Mouse (Mus musculus): ENCODE results near the gene 1110008P14Rik. TPM values are rescaled to one million over a fixed set of nuclear protein-coding genes. Genes with fewer than 3 reads are reported as not detected.

The 1110008P14Rik gene
- polyA plus RNA-seq, 1 experiment from 2014 or later = 61.1 TPM

DNA sequence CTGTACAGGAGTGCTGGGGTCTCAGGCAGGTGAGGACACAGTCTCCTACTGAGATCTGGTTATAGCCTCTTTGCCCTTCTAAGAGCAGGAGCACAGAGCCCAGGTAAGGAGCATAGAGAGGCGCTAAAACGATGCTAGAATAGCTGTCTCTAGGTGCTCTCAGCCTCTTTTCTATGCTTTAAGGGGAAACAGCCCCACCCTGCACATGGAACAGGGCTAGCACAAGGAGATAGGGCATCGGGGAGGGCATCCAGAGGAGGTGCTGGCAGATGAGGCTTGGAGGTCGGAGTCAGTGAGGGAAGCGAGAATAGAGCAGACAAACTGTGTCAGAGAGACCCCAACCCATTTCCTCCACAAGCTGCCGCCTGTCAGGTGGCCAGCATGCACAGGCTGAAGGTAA is 34.7 kb downstream of the 1110008P14Rik start:
- no peaks in the 10 kb centered on the region for H3K9me3 ChIP-seq
- H3K4me1 ChIP-seq = peaks cover 29% of the 10 kb centered on the region
- no peak overlapping the region for H3K9ac ChIP-seq (replicated peaks)
- H3K27me3 ChIP-seq = peaks cover 27% of the 10 kb centered on the region
- 81% methylated on average over 6 of the region's 6 CpGs for WGBS
- H3K36me3 ChIP-seq = no peaks in the 10 kb centered on the region
- no peak overlapping the region for H3K4me3 ChIP-seq
- H3K27ac ChIP-seq (replicated peaks) = no peak overlapping the region
- H3K4me2 ChIP-seq (replicated peaks) = no peak overlapping the region
- no peak for ATAC-seq (ENCODE audit: low FRiP score, low read depth)

GRCm38 (mm10) chr2:32344598-32345321 is 37.0 kb downstream of the 1110008P14Rik start:
- Histone ChIP-seq H3K9ac (replicated peaks) (no peak overlapping the region), H3K36me3 (no peaks in the 10 kb centered on the region), H3K4me1 (peaks cover 12% of the 10 kb centered on the region), H3K4me3 (no peak overlapping the region), H3K27me3 (0 out of 2 replicates have a peak, but pooled peaks cover 8% of the 10 kb centered on the region), H3K9me3 (no peaks in the 10 kb centered on the region), H3K4me2 (replicated peaks) (no peak overlapping the region), H3K27ac (replicated peaks) (no peak overlapping the region)
- ATAC-seq (ENCODE audit: low FRiP score, low read depth) = no peak
- 64% methylated on average over 14 of the region's 14 CpGs for whole genome bisulfite sequencing

DNA sequence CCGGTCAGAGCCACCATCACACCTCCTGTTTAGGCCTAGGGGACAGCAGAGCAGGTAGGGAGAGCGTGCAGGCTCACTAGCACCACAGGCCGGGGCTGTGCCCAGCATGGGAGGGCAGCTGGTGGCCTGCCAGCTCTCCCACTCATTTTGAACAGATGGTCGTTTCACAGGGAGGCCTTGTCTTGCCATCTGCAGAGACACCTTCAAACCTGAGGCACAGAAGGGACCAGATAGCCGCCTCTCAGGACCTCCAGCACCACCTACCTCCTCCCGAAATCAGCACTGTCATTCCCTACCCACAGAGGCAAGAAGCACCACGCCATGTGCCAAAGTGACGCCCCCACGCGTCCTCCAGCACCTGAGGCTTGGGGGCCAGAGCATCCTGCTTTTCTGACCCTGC is 37.7 kb downstream of the 1110008P14Rik start:
- H3K27me3 ChIP-seq = 0 out of 2 replicates have a peak, but pooled peaks cover 5% of the 10 kb centered on the region
- no peak overlapping the region for H3K4me2 ChIP-seq (replicated peaks)
- no peaks in the 10 kb centered on the region for H3K36me3 ChIP-seq
- H3K4me3 ChIP-seq = no peak overlapping the region
- no peaks in the 10 kb centered on the region for H3K9me3 ChIP-seq
- 86% methylated on average over 10 of the region's 10 CpGs for WGBS
- H3K4me1 ChIP-seq = peaks cover 10% of the 10 kb centered on the region
- no peak overlapping the region for H3K27ac ChIP-seq (replicated peaks)
- 0 out of 2 replicates have a peak overlapping the region, but pooled peaks have one; percentile 4 for H3K9ac ChIP-seq (replicated peaks)
- ATAC-seq (ENCODE audit: low FRiP score, low read depth) = no peak

DNA sequence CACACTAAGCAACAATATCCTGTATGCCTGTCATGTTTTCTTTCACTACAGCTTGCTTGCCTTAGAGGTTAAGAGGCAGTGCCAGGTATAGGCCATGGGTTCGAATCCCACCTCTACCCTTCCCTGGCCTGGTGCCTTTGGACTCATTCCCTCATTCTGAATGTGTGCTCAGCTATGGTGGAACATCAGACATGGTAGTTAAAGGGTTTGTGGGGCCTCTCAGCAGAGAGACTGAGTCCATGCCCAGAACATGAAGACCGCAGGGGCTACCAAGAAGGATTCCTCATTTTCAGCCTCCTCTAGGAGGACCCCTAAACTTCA is 38.4 kb downstream of the 1110008P14Rik start:
- Histone ChIP-seq H3K27me3 (0 out of 2 replicates have a peak, but pooled peaks cover 3% of the 10 kb centered on the region), H3K9me3 (no peaks in the 10 kb centered on the region), H3K9ac (replicated peaks) (no peak overlapping the region), H3K36me3 (no peaks in the 10 kb centered on the region), H3K4me2 (replicated peaks) (no peak overlapping the region), H3K27ac (replicated peaks) (no peak overlapping the region), H3K4me3 (no peak overlapping the region), H3K4me1 (peaks cover 10% of the 10 kb centered on the region)
- WGBS = 95% methylated on average over 2 of the region's 2 CpGs
- no peak for ATAC-seq (ENCODE audit: low FRiP score, low read depth)

DNA sequence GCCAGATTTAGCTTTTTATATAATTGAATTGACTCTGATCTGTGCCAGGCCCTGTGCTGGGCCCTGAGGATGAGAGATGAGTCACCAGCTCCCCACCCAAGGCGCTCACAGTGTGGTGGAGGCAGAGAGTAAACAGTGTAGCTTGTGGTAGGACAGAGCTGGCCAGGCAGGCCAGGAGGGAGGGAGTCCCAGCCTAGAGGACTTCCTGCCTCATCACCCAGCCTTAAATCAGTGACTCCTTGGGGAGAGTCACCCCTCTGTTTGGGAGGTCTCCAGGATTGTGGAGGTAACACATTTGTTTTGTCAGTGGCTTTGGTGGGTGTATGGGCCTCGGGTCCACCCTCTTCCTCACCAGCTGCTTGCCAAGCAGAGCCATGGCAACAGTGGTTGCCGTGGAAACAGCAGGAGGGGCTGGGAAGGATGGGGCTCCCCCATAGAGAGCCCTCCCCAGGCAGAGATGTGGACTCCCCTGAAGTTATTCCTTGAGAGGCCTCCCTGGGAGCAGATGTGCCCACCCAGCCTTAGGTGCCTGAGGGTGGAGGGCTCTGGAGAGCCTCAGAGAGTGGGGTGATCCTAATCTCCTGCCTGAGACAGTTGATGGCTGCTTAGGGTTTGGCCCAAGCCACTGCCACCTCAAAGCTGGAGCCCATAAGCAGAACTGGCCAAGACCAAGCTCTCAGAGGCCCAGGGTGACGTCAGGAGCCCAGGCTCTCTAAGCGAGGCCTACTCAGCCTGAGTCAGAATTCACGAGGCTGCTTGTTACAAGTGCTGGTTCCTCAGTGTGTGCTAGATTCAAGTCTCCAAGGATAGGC is 39.0 kb downstream of the 1110008P14Rik start:
- H3K9me3 ChIP-seq = no peaks in the 10 kb centered on the region
- no peaks in the 10 kb centered on the region for H3K27me3 ChIP-seq
- WGBS = 70% methylated on average over 6 of the region's 6 CpGs
- ATAC-seq (ENCODE audit: low FRiP score, low read depth) = no peak
- H3K4me3 ChIP-seq = no peak overlapping the region
- no peak overlapping the region for H3K4me2 ChIP-seq (replicated peaks)
- H3K27ac ChIP-seq (replicated peaks) = 0 out of 2 replicates have a peak overlapping the region, but pooled peaks have one; percentile 30
- H3K4me1 ChIP-seq = peaks cover 10% of the 10 kb centered on the region
- H3K9ac ChIP-seq (replicated peaks) = 0 out of 2 replicates have a peak overlapping the region, but pooled peaks have one; percentile 11
- no peaks in the 10 kb centered on the region for H3K36me3 ChIP-seq

GRCm38 (mm10) chr2:32342039-32342438 is 39.7 kb downstream of the 1110008P14Rik start:
- Histone ChIP-seq H3K27me3 (peaks cover 1% of the 10 kb centered on the region; the same call in 1 of the 2 replicates), H3K9ac (replicated peaks) (no peak overlapping the region)
- WGBS = 78% methylated on average over 4 of the region's 4 CpGs

DNA sequence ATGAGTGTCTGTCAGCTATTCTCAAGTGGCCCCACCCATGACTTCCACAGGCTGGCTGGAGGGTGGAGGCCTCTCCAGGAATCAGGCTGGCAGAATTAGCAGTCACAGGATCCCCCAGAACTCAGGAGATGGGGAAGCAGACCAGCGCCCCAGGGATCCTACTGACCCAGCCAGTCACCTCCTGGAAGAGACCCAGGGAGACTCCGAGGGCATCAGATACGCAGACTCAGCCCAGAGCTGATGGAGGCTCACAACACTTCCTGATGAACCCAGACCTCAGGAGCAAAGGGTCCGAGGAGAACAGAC is 40.2 kb downstream of the 1110008P14Rik start:
- no peak overlapping the region for H3K4me3 ChIP-seq
- H3K4me1 ChIP-seq = peaks cover 10% of the 10 kb centered on the region
- H3K4me2 ChIP-seq (replicated peaks) = no peak overlapping the region
- H3K9me3 ChIP-seq = no peaks in the 10 kb centered on the region
- H3K36me3 ChIP-seq = no peaks in the 10 kb centered on the region
- 91% methylated on average over 4 of the region's 4 CpGs for WGBS
- H3K9ac ChIP-seq (replicated peaks) = no peak overlapping the region
- H3K27ac ChIP-seq (replicated peaks) = no peak overlapping the region
- ATAC-seq (ENCODE audit: low FRiP score, low read depth) = no peak
- peaks cover 5% of the 10 kb centered on the region; the same call in 1 of the 2 replicates for H3K27me3 ChIP-seq

More at GRCm38 (mm10) chr2:32342039-32342438, 39.7 kb downstream of the 1110008P14Rik start:
- Histone ChIP-seq H3K4me2 (replicated peaks) (no peak overlapping the region), H3K27ac (replicated peaks) (0 out of 2 replicates have a peak overlapping the region, but pooled peaks have one; percentile 30), H3K4me1 (peaks cover 10% of the 10 kb centered on the region), H3K4me3 (no peak overlapping the region), H3K9me3 (no peaks in the 10 kb centered on the region), H3K36me3 (no peaks in the 10 kb centered on the region)
- no peak for ATAC-seq (ENCODE audit: low FRiP score, low read depth)

DNA sequence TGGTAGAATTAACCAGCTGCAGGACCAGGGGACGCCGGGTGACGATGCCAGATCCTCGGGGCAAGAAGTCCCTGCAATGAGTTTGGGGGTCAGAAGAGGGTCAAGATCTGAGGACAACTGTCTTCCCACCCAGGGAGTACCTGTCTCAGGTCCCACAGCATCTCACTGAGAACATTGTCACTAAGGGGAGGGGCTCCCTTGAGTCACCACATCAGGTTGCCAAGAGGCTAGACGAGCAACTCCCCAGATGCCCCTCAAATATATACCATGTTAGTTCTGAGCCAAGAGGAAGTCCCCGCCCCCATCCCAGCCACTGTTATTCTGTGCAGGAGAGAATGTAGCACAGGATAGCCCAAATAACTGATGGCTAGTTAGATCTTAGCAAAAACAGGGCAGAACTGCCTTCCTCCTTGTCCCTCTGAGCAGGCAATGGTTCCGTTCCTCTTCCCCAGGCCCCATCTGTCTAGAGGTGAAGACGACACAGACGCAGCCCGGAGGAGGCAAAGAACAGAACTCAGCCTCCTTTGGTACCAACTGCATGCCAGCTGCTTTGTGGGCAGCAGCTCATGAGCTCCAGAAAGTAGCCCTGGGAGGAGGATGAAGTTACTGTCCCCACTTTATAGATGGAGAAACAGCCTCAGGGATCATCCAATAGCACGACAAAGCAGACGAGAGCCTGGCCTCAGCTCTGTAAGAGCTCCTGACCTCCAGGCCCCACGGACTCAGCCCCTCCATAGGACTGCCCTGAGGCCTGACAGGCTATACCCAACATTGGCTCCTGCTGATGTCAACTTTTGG is 40.7 kb downstream of the 1110008P14Rik start:
- WGBS = 84% methylated on average over 13 of the region's 13 CpGs
- H3K9me3 ChIP-seq = no peaks in the 10 kb centered on the region
- H3K27me3 ChIP-seq = peaks cover 5% of the 10 kb centered on the region; the same call in 1 of the 2 replicates
- H3K9ac ChIP-seq (replicated peaks) = no peak overlapping the region
- H3K4me1 ChIP-seq = peaks cover 10% of the 10 kb centered on the region
- no peak overlapping the region for H3K4me3 ChIP-seq
- H3K4me2 ChIP-seq (replicated peaks) = no peak overlapping the region
- H3K36me3 ChIP-seq = no peaks in the 10 kb centered on the region; the same call in 1 of the 2 replicates
- H3K27ac ChIP-seq (replicated peaks) = no peak overlapping the region
- ATAC-seq (ENCODE audit: low FRiP score, low read depth) = no peak

GRCm38 (mm10) chr2:32339912-32340642 is 41.7 kb downstream of the 1110008P14Rik start:
- no peak overlapping the region for H3K27ac ChIP-seq (replicated peaks)
- H3K4me3 ChIP-seq = no peak overlapping the region
- H3K4me2 ChIP-seq (replicated peaks) = no peak overlapping the region
- peaks cover 5% of the 10 kb centered on the region for H3K27me3 ChIP-seq
- H3K36me3 ChIP-seq = peaks cover 4% of the 10 kb centered on the region; the same call in 1 of the 2 replicates
- H3K9me3 ChIP-seq = no peaks in the 10 kb centered on the region
- peaks cover 10% of the 10 kb centered on the region for H3K4me1 ChIP-seq
- 47% methylated on average over 26 of the region's 26 CpGs for WGBS
- no peak overlapping the region for H3K9ac ChIP-seq (replicated peaks)
- no peak for ATAC-seq (ENCODE audit: low FRiP score, low read depth)

GRCm38 (mm10) chr2:32335888-32336287 is 45.9 kb downstream of the 1110008P14Rik start:
- Histone ChIP-seq H3K9ac (replicated peaks) (no peak overlapping the region), H3K27ac (replicated peaks) (no peak overlapping the region), H3K36me3 (peaks cover 4% of the 10 kb centered on the region; the same call in 1 of the 2 replicates), H3K4me2 (replicated peaks) (no peak overlapping the region), H3K9me3 (no peaks in the 10 kb centered on the region), H3K4me1 (no peaks in the 10 kb centered on the region), H3K27me3 (peaks cover 5% of the 10 kb centered on the region), H3K4me3 (no peak overlapping the region)
- ATAC-seq (ENCODE audit: low FRiP score, low read depth) = no peak
- WGBS = 54% methylated on average over 15 of the region's 15 CpGs

DNA sequence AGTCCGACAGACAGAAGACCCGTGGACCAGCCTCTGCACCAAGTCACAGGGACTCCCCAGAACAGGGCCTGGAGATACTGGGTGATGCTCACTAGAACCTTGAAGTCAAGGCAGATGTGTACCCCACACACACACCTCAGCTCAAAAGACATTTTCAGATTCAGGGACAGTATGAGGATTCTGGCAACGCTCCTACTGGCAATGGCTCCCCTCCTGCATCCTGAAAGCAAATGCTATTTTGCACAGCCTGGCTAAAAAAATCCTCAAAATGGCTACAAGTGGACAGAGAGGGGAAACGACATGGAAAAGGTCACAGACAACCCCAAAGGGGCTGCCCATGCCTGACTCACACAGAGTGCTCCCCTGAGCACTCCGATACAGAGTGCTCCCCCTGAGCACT is 49.6 kb downstream of the 1110008P14Rik start:
- 96% methylated on average over 5 of the region's 5 CpGs for WGBS
- Histone ChIP-seq H3K4me3 (no peak overlapping the region), H3K9ac (replicated peaks) (no peak overlapping the region), H3K36me3 (peaks cover 4% of the 10 kb centered on the region; the same call in 1 of the 2 replicates), H3K9me3 (no peaks in the 10 kb centered on the region), H3K27me3 (peaks cover 5% of the 10 kb centered on the region), H3K4me2 (replicated peaks) (no peak overlapping the region), H3K4me1 (no peaks in the 10 kb centered on the region), H3K27ac (replicated peaks) (no peak overlapping the region)
- no peak for ATAC-seq (ENCODE audit: low FRiP score, low read depth)
